Mouse (Mus musculus) stomach, postnatal 0 days (tissue): Measurements from ENCODE around the gene Ddx39.

Experiments used
- CTCF ChIP-seq: IDR thresholded peaks from 2 replicates; pipeline ENCODE4 v1.5.1; 2016; ENCODE audit warnings: antibody characterized with exemption, low read depth, mild to moderate bottlenecking, moderate library complexity
- EP300 ChIP-seq: optimal IDR thresholded peaks from 2 replicates; pipeline ENCODE3; 2016; ENCODE audit warnings: antibody characterized with exemption

GRCm38 (mm10) chr8:83684517-83684916 lies 30.5 kb upstream of the Ddx39 start:
- TF ChIP-seq EP300 (no peak), CTCF (no peak)
